Mouse (Mus musculus) gastrocnemius, postnatal 4 days (tissue): ENCODE data around the gene Mgat3. TPM values are rescaled to one million over a fixed set of nuclear protein-coding genes. Genes with fewer than 3 reads are reported as not detected.
A peak's percentile ranks its signal among the peaks of the same experiment; 100 is the strongest.

Experiments used
- DNase-seq, 2 experiments: peaks; one replicate each; pipeline ENCODE4 v3.0.0; 2021 to 2022; ENCODE audit warnings: low spot score in 2 of 2, mixed read lengths in 2 of 2
- total RNA-seq, 2 experiments: library from RNA; stranded (reverse); gene quantifications; 2 replicates each; pipeline ENCODE4 v1.2.3; 2021

The Mgat3 gene
- total RNA-seq, 2 experiments from 2014 or later: 4.1 to 4.5 TPM

GRCm38 (mm10) chr15:80175316-80175715 is 1.8 kb downstream of the Mgat3 start:
- no peak for DNase-seq

- no peak for DNase-seq
Observed at GRCm38 (mm10) chr15:80175756-80176155, 2.2 kb downstream of the Mgat3 start.

- DNase-seq: no peak
Observed at GRCm38 (mm10) chr15:80181561-80181960, 8.0 kb downstream of the Mgat3 start.

GRCm38 (mm10) chr15:80182072-80182700 is 8.7 kb downstream of the Mgat3 start:
- no peak for DNase-seq

DNA sequence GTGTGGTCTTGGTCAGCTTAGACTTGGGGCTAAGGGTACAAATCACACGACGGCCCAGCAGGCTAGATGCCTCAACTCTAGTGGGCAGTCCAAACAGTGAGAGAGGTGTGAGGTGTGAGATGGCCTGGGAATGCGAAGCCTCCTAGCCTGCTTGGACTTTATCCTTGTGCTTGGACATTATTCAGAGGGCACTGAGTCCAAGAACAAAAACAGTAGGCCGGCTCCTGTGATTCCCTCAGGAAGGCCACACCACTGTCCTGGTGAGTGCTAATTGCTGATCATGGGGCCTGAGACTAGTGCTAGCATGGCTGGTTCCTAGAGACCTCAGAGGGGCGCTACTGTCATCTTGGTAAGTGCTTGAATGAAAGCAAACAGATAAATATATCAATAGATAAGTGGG is 15.4 kb downstream of the Mgat3 start:
- no peak for DNase-seq

DNA sequence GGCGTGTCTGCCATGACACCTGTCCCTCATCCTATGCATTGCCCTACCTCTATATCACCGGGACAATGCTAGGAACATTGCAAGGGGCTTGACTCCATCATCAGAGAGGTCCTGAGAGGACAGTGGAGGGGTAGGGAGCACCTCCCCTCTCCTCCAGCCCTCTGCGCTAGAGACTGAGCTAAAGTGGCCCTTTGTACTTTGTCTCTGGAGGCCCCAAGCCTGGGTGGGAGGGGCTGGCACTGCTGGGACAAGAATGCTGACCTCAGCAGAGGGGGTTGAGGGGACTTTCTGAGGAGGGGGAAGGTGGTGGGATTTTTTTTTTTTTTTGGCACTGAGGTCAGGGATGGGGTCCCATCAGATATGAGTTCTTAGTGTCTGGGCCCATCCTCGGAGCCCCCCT is 16.6 kb downstream of the Mgat3 start:
- DNase-seq: no peak

GRCm38 (mm10) chr15:80191585-80192245 is 18.2 kb downstream of the Mgat3 start:
- DNase-seq: no peak

DNA sequence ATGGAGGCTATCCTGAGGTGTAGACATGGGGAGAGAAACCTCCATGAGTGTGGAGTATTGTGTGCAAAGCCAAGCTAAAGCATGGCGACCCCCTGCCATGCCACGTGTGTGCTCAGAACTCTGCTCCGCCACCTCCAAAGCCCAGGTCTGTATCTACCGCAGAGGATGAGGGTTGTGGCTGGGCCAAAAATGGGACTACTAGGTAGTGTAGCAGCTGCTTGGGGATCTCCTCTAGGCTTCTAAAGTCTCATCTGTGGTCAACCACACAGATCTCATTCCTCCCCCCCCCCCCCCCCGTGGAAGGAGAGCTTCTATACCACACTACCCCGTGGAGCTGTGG is 18.7 kb downstream of the Mgat3 start:
- DNase-seq: no peak

- DNase-seq: no peak
Observed at GRCm38 (mm10) chr15:80192847-80193246, 19.3 kb downstream of the Mgat3 start.

DNA sequence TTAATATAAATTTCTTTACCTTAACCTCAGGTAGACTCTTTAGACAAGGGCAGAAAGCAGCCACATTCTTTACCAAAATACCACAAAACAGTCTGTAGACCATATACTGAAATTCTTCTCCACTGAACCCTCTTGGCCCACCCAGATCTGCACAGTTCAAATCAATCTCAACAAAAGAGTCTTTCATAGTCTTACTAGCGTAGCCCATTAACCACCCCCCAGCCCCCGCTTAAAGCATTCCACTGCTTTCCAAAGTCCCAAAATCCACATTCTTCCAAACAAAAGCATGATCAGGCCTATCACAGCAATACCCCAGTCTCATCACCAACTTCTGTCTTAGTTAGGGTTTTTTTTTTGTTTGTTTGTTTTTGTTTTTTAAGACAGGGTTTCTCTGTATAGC is 26.0 kb downstream of the Mgat3 start:
- no peak for DNase-seq

DNA sequence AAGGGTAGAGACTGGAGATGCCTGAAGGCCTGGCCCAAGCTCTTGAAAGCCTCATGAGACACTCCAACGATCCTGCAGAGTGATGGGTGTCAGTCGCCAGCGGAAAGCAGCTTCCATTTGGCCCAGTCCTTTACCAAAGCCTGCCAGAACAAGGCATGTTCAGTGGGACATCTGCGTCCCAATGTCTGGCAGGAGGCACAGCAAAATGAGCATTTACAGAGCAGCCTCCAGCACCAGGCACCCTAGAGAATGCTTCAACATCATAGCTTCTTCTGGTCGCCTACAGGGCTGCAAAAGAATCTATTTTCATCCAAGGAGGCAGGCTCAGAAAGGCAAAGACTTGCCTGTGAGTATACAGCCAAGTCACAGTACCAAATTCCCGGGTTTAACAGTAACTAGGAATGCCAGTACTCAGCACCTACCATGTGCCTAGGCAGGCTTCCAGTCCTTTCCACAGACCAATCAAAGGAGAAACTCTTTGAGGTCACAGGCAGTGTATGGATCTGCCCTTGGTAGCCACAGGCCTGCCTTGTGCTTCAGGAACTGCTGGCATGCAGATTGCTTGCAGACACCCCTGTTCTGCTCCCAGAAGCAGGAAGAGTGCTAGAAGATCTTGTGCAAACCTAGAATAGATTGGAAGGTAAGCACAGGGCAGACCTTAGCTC is 28.7 kb downstream of the Mgat3 start:
- no peak for DNase-seq

DNA sequence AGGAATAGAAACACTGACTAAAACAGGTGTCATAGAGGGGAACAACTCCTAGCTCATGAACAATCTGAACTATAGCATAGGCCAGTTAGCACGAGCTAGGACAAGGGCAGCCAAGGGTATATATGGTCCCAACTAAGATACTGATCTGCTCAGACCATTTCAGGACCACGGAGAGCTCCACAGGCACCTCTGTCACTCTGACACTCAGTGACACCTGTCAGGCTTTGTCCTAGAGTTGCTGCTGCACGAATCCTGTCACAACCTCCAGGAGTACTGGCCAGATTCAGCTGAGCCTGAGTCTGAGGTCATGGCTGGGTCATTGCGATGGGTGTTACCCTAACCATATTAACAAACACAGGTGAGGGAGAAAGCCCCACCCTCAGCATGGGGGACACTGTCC is 29.9 kb downstream of the Mgat3 start:
- DNase-seq: peak in 1 of 2 experiments; percentile 21

GRCm38 (mm10) chr15:80206057-80206565 is 32.6 kb downstream of the Mgat3 start:
- no peak for DNase-seq

- DNase-seq: no peak
Observed at GRCm38 (mm10) chr15:80208446-80208845, 34.9 kb downstream of the Mgat3 start.

GRCm38 (mm10) chr15:80213688-80214087 is 40.2 kb downstream of the Mgat3 start:
- DNase-seq: no peak

DNA sequence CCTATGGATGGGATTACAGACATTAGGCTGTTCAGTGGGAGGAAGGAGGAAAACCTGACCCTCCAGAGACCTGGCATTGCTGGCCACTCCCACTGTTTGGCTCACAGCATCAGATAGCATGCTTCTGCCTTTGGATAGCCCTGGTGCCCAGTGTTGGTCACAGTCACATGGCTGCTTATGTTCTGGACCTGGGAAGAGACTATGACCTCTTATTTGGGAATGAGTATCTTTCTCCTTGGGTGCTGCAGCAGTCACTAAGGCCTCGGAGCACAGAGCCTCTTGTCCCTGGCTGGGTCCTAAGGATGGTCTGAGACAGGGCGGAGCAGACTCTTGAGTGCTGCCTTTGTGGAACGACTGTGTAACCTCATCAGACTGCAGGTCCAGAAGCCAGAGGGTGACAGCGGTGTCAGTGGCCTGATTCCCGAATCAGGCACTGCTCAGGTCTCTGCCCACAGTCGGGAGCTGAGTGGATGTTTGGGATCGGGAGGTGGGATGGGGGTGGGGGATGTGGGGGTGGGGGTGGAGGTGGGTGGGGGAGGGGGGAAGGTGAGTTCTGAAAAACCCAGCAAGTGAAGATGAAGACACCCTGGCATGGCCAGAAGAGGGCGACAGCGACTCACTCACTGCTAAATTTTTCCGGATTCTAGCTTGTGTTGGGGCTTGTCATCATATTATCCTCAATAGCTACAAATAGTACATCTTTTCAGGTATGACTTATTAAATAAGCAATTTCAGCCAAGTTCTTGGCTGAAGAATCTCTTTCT is 42.4 kb downstream of the Mgat3 start:
- no peak for DNase-seq

DNA sequence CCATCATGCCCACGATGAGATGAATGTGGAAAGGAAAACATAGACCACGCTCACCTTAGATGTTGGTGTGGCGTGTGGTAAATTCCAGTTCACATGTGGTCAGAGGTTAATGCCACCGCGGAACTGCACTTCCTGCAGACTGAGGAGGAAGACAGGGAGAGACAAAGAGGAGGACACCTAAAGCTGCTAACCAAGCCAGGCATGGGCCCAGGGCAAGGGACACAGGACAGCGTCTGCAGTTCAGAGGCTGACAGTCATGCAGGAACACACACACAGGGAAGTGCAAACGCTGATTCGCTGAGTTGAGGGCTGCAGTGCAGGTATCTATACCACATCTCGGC is 42.9 kb downstream of the Mgat3 start:
- DNase-seq: no peak

DNA sequence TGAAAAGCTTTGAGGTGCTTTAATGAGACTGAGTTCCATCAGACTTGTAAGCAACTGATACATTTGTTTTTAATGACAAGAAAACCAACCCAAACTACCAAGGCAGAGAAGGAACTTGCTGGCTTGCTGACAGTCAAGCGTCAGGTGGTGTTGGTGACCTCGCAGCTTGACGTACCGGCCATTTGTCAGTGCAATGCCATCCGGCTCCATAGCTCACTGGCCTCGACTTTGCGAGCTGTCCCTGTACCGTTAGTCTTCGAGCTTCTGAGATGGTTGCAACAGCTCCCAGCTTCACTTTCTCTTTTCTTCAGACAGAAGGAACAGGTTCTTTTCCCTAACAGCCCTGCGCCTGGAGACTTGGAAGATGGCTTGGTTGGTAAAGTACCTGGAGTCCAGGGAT is 44.0 kb downstream of the Mgat3 start:
- no peak for DNase-seq

DNA sequence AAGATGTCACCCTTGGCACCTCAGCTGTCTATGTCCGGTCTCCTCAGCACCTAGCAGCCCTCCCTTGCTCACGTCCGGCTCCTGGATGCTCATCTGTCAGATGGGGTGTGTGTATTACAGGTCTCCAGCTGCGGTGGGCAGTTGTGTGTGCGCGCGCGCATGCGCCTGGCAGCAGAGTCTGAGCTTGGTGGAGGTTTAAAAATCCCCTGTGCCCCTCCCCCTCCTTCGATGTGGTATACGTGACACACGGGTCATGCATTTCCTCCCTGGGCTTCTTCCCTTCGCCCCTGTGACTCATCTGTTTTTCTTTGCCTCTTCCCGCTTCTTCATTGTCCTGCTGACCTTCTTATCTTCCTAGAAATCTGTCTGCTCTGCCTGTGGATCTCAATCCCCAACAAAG is 45.7 kb downstream of the Mgat3 start:
- DNase-seq: no peak

DNA sequence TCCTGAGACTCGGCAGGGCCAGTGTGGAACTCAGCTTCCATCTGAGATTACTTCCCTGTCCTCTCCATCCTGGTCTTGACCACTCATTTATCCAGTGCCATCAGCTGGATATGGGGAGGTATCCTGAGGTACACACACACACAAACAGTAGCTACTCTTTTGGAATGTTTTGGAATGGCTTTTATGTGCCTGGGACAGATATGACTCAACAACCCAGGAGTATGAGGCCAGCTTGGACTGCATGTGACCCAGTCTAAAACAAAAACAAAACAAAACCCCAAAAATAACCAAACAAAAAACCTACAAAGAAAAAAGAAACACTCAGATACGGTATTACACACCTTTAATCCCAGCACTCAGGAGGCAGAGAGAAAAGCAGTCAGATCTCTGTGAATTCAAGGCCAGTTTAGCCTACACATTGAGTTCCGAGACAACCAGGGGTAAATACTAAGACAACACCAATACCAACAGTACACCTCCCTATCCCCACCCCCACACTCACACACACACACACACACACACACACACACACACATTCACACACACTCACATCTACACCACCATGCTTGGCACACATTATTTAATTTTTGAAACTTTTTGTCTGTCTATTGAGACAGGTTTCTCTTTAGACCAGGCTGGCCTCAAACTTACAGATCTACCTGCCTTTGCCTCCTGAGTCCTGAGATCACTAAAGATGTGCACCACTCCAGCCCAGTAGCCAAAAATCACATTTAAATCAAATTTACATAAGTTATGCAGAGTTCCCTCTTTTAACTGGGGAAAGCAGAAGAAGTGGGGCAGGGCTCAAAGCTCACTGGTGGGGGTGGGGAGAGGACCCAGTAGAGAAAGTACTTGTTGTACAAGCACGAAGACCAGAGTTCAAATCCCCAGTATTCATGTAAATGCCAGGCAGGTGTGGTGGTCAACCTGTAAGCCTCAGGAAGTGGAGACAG is 46.5 kb downstream of the Mgat3 start:
- DNase-seq: no peak

- no peak for DNase-seq
Observed at GRCm38 (mm10) chr15:80221031-80221430, 47.5 kb downstream of the Mgat3 start.
